Mouse (Mus musculus): ENCODE data around the gene Clba1. TPM values are rescaled to one million over a fixed set of nuclear protein-coding genes. Genes with fewer than 3 reads are reported as not detected.
"Not testable (repeated sequence)": the region's sequence is repeated elsewhere in the genome, so short reads cannot be mapped to it uniquely, and the experiment has no call there.

The Clba1 gene
- polyA plus RNA-seq, 1 experiment from 2014 or later: 12.3 TPM

DNA sequence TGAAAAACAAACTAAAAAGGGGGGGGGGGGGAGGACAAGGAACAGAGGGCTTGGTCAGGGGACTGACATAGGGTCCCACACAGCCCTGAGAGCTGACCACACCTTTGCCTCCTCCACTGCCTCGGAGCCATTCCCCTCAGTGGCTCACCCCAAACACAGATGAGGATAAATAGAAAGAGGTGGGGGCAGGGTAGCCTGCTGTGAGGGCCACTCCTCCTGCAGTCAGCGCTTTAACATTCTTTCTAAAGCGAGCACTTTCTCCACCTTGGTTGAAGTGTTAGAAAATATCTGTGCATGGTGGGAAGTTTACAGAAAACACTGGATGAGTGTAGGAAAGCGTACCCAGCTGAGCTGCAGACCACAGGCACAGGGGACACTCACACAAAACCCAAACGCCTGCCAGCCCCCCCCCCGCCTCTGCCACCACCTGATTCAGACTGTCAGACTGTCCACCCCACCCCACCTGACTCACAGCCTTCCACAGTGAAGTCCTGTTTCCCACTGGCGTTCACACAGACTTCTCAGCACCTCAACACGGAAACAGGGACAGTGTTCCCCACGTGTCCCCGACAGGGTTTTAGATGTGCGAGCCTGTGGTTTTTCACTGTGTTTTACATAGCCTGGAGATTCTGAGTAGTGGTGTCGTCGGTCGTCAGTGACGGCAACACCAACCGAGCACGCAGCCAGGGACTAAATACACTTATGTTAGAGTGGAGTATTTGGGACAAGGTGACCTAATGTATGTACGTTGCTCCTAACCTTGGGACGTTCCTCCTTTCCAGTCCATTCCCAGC is 1.6 kb downstream of the Clba1 start:
- H3K27me3 ChIP-seq (ENCODE audit: poor library complexity, severe bottlenecking): peaks cover 29% of the 10 kb centered on the region
- H3K4me3 ChIP-seq: peak overlapping the region; percentile 79
- no peaks in the 10 kb centered on the region for H3K9me3 ChIP-seq
- WGBS: 71% methylated on average over 19 of the region's 19 CpGs
- no peak overlapping the region for H3K27ac ChIP-seq
- no peak for DNase-seq (ENCODE audit: extremely low spot score, low spot score)
- H3K4me1 ChIP-seq: peaks cover 32% of the 10 kb centered on the region
- peaks cover 44% of the 10 kb centered on the region for H3K36me3 ChIP-seq (replicated peaks)

GRCm38 (mm10) chr12:112813370-112813769 is 4.6 kb downstream of the Clba1 start:
- Histone ChIP-seq H3K27ac (no peak overlapping the region), H3K4me3 (no peak overlapping the region), H3K9me3 (no peaks in the 10 kb centered on the region), H3K4me1 (peaks cover 27% of the 10 kb centered on the region), H3K27me3 (ENCODE audit: poor library complexity, severe bottlenecking) (peaks cover 18% of the 10 kb centered on the region; the same call in 1 of the 2 replicates), H3K36me3 (replicated peaks) (peaks cover 74% of the 10 kb centered on the region)
- no peak for DNase-seq (ENCODE audit: extremely low spot score, low spot score)
- WGBS: 87% methylated on average over 7 of the region's 7 CpGs

GRCm38 (mm10) chr12:112814682-112815470 is 6.1 kb downstream of the Clba1 start:
- Histone ChIP-seq H3K4me3 (no peak overlapping the region), H3K27ac (no peak overlapping the region), H3K36me3 (replicated peaks) (peaks cover 89% of the 10 kb centered on the region), H3K27me3 (ENCODE audit: poor library complexity, severe bottlenecking) (peaks cover 17% of the 10 kb centered on the region; the same call in 1 of the 2 replicates), H3K4me1 (peaks cover 13% of the 10 kb centered on the region), H3K9me3 (no peaks in the 10 kb centered on the region)
- 79% methylated on average over 14 of the region's 14 CpGs for WGBS
- DNase-seq (ENCODE audit: extremely low spot score, low spot score): no peak

DNA sequence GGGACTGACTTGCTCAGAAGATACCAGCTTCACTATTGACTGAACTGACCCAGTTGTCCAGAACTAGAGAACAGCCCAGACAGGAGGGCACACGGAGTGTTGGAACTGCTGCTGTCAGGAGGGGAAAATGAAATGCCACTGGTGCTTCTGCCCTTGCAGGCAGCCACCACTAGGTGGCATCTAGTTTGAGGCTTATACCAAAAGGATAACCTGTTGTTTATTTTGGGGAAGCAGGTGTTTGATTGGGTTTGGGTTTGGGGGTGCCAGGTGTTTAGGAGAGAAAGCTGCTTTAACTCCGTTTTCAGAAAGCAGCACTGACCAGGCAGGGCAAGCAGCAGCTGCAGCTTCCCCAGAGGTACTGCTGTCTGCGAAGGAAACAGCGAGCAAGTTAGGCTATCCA is 7.6 kb downstream of the Clba1 start:
- Histone ChIP-seq H3K36me3 (replicated peaks) (peaks cover 100% of the 10 kb centered on the region), H3K27me3 (ENCODE audit: poor library complexity, severe bottlenecking) (peaks cover 3% of the 10 kb centered on the region; the same call in 1 of the 2 replicates), H3K4me1 (0 out of 2 replicates have a peak, but pooled peaks cover 2% of the 10 kb centered on the region), H3K9me3 (no peaks in the 10 kb centered on the region), H3K27ac (no peak overlapping the region), H3K4me3 (no peak overlapping the region)
- DNase-seq (ENCODE audit: extremely low spot score, low spot score): no peak
- 63% methylated on average over 4 of the region's 4 CpGs for WGBS

- H3K27ac ChIP-seq, H3K4me1 ChIP-seq: not testable (repeated sequence)
- peaks cover 100% of the 10 kb centered on the region for H3K36me3 ChIP-seq (replicated peaks)
Measured at GRCm38 (mm10) chr12:112816866-112817265, 8.1 kb downstream of the Clba1 start.

DNA sequence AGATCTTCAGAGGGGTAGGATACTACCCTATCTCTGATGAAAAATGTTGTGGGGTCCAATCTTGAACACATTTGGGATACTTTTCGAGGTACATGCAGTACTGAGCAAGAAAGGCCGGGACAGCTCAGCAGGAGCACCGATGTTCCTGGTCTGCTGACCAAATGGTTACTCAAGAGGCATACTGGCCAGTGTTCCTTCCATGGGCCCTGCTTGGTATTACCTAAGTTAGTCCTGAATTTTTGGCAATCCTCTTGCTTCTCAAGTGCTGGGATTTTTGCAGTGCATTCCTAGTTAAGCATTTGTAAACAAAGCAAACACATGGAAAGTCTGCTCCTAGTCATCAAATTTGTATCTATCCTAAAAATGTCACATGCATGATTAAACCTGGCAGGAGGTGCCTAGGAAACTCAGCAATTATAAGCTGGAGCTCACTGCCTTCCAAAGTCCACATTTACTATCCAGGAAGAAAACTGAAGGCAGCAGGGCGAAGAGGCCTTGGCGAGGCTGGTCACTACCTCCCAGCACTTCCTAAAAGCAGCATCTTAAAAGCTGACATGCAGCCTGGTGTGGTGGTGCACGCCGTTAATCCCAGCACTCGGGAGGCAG is 10.4 kb downstream of the Clba1 start:
- DNase-seq (ENCODE audit: extremely low spot score, low spot score): no peak
- H3K27me3 ChIP-seq (ENCODE audit: poor library complexity, severe bottlenecking): no peaks in the 10 kb centered on the region
- no peak overlapping the region for H3K27ac ChIP-seq
- peaks cover 100% of the 10 kb centered on the region for H3K36me3 ChIP-seq (replicated peaks)
- no peak overlapping the region for H3K4me3 ChIP-seq
- peaks cover 21% of the 10 kb centered on the region for H3K4me1 ChIP-seq
- WGBS: 92% methylated on average over 8 of the region's 8 CpGs
- H3K9me3 ChIP-seq: no peaks in the 10 kb centered on the region

More at GRCm38 (mm10) chr12:112816866-112817265, 8.1 kb downstream of the Clba1 start:
- WGBS: 88% methylated on average over 7 of the region's 7 CpGs
- H3K27me3 ChIP-seq (ENCODE audit: poor library complexity, severe bottlenecking); DNase-seq (ENCODE audit: extremely low spot score, low spot score); H3K9me3 ChIP-seq; H3K4me3 ChIP-seq: not testable (repeated sequence)

- H3K27ac ChIP-seq: no peak overlapping the region
- DNase-seq (ENCODE audit: extremely low spot score, low spot score): no peak
- H3K4me3 ChIP-seq: no peak overlapping the region
- 87% methylated on average over 12 of the region's 12 CpGs for WGBS
- no peaks in the 10 kb centered on the region for H3K9me3 ChIP-seq
- H3K27me3 ChIP-seq (ENCODE audit: poor library complexity, severe bottlenecking): no peaks in the 10 kb centered on the region
- peaks cover 32% of the 10 kb centered on the region for H3K4me1 ChIP-seq
- H3K36me3 ChIP-seq (replicated peaks): peaks cover 99% of the 10 kb centered on the region
Measured at GRCm38 (mm10) chr12:112820401-112820999, 11.8 kb downstream of the Clba1 start.

GRCm38 (mm10) chr12:112821216-112821615 is 12.5 kb downstream of the Clba1 start:
- DNase-seq (ENCODE audit: extremely low spot score, low spot score): no peak
- Histone ChIP-seq H3K27ac (no peak overlapping the region), H3K36me3 (replicated peaks) (peaks cover 99% of the 10 kb centered on the region), H3K4me1 (peaks cover 39% of the 10 kb centered on the region), H3K4me3 (no peak overlapping the region), H3K27me3 (ENCODE audit: poor library complexity, severe bottlenecking) (no peaks in the 10 kb centered on the region), H3K9me3 (no peaks in the 10 kb centered on the region)
- WGBS: 80% methylated on average over 1 of the region's 1 CpGs

DNA sequence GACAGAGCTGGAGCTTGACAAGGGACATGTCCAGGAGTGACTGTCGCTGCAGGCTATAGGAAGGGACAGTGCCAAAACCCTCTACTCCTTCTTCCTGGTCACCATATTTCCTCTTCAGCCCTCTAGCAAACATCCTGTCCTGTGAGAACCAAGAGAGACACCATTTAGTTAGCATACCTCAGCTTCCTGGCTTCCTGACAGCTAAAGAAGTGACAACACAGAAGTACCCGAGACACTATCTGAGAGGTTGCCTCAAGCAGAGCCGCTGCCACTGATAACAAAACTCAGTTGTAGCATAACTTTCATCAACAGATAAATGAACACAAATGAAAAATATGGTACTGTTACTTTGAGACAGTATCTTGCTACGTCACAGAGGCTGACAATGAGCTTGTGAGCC is 13.2 kb downstream of the Clba1 start:
- Histone ChIP-seq H3K4me1 (peaks cover 46% of the 10 kb centered on the region), H3K27me3 (ENCODE audit: poor library complexity, severe bottlenecking) (no peaks in the 10 kb centered on the region), H3K9me3 (no peaks in the 10 kb centered on the region), H3K36me3 (replicated peaks) (peaks cover 99% of the 10 kb centered on the region), H3K27ac (no peak overlapping the region), H3K4me3 (no peak overlapping the region)
- DNase-seq (ENCODE audit: extremely low spot score, low spot score): no peak
- WGBS: 89% methylated on average over 4 of the region's 4 CpGs

GRCm38 (mm10) chr12:112822676-112823075 is 13.9 kb downstream of the Clba1 start:
- Histone ChIP-seq H3K27me3 (ENCODE audit: poor library complexity, severe bottlenecking) (no peaks in the 10 kb centered on the region), H3K4me3 (no peak overlapping the region), H3K9me3 (no peaks in the 10 kb centered on the region), H3K36me3 (replicated peaks) (peaks cover 99% of the 10 kb centered on the region), H3K27ac (no peak overlapping the region), H3K4me1 (peaks cover 53% of the 10 kb centered on the region)
- DNase-seq (ENCODE audit: extremely low spot score, low spot score): no peak
- 89% methylated on average over 2 of the region's 2 CpGs for WGBS

DNA sequence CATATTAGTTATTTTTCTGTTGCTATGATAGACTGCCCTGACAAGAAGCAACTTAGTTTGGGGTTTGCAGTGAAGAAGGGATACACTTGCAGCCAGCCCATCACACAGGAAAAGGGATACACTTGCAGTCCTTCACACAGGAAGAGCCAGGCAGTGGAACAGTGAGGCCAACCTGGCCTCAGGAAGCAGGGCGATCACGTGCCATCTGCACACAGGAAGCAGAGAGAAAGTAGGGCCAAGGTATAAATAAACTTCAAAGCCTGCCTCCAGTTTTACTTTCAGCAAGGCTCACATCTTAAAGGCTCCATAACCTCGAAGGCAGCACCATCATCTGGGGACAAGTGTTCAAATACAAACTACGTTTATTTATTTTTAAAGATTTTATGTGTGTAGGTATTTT is 14.5 kb downstream of the Clba1 start:
- H3K36me3 ChIP-seq (replicated peaks): peaks cover 97% of the 10 kb centered on the region
- H3K27me3 ChIP-seq (ENCODE audit: poor library complexity, severe bottlenecking): no peaks in the 10 kb centered on the region
- H3K4me1 ChIP-seq: peaks cover 58% of the 10 kb centered on the region
- H3K4me3 ChIP-seq: no peak overlapping the region
- no peak overlapping the region for H3K27ac ChIP-seq
- no peaks in the 10 kb centered on the region for H3K9me3 ChIP-seq
- 85% methylated on average over 4 of the region's 4 CpGs for WGBS
- DNase-seq (ENCODE audit: extremely low spot score, low spot score): no peak

GRCm38 (mm10) chr12:112825901-112826300 is 17.2 kb downstream of the Clba1 start:
- Histone ChIP-seq H3K4me3 (peak overlapping the region; percentile 97; the same call in 1 of the 2 replicates), H3K4me1 (peaks cover 67% of the 10 kb centered on the region), H3K9me3 (no peaks in the 10 kb centered on the region), H3K27me3 (ENCODE audit: poor library complexity, severe bottlenecking) (no peaks in the 10 kb centered on the region), H3K27ac (no peak overlapping the region), H3K36me3 (replicated peaks) (peaks cover 70% of the 10 kb centered on the region)
- WGBS: 95% methylated on average over 5 of the region's 5 CpGs
- no peak for DNase-seq (ENCODE audit: extremely low spot score, low spot score)

Data from forebrain, embryonic 10.5 days (tissue).